Mouse (Mus musculus) liver, postnatal 0 days (tissue): ENCODE measurements around the gene Id2.

Experiments used
- CTCF ChIP-seq: sonication (generic); IDR thresholded peaks from 2 replicates; pipeline ENCODE4 v1.5.1; 2016; ENCODE audit warnings: antibody characterized with exemption, low read depth
- EP300 ChIP-seq: IDR thresholded peaks from 2 replicates; pipeline ENCODE4 v1.6.1; 2016; ENCODE audit warnings: antibody characterized with exemption, low read depth, mild to moderate bottlenecking

DNA sequence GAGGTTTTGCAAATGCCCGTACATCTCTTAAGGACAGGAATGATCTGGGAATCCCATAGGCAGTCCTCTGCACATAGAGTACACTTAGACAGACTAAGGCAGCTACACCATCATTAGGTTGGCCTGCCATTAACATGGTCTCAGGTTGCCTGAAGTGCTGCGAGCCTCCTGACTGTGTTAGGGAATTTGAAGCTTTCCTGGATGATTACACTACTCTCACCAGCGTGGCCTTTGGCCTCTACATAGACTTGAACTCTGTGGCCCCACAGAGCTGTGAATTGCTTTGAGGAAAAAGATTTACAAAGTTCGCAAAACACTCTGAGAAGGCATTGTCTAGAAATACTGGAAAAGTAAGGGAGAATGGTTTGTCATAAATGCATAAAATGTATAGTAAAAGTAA is 52.4 kb downstream of the Id2 start:
- no peak for TF ChIP-seq CTCF
- no peak for TF ChIP-seq EP300
